In genomic region chr4:124983893-124984526, GRCm38 (mm10) we compare ENCODE assay signal across 10 mouse cellular contexts. TPM values are rescaled to one million over a fixed set of nuclear protein-coding genes. Genes with fewer than 3 reads are reported as not detected.
DNase-seq lines count a peak whose midpoint lies in the region; ATAC-seq and TF ChIP-seq lines count a peak whose summit lies in the region.
"Had no signal": no experiment of that assay in that cellular context is flagged by ENCODE, and none has a peak within 500 bp of the region (broad histone marks: within the 10 kb centered on the region; RNA-seq: fewer than 3 reads in every experiment).

No protein-coding gene starts in this region.

- DNase-seq in cerebellum, postnatal 10 days = peak; percentile 39 to 54
- no peak for DNase-seq in cerebellum, adult 2 months
- DNase-seq in lung, postnatal 36 days = peak; percentile 20
- DNase-seq in lung, postnatal 4 days = no peak
- peak; percentile 49 for DNase-seq in c-Kit-positive CD71-negative TER-119-negative erythroid progenitor cells, embryonic 14.5 days (ENCODE audit: low read depth)
- peak; percentile 65 for DNase-seq in testis, postnatal 10 days (ENCODE audit: low spot score)
- no peak for DNase-seq in layer of hippocampus, adult 9-11 months

- no peak overlapping the region for H3K27ac ChIP-seq in cerebellum, adult 2 months (ENCODE audit: insufficient read depth, low read length)
- H3K27ac ChIP-seq: embryonic facial prominence, embryonic 12.5 days; heart, embryonic 10.5 days had no signal

- peaks cover 7% of the 10 kb centered on the region; the same call in 1 of the 2 replicates for H3K27me3 ChIP-seq in cerebellum, adult 2 months (ENCODE audit: control insufficient read depth, insufficient read depth, low read length)

- no peak for ATAC-seq in erythroblast, adult 5-6 weeks (replicated peaks; ENCODE audit: low FRiP score, poor library complexity, severe bottlenecking)

- peaks cover 4% of the 10 kb centered on the region; the same call in 1 of the 2 replicates for H3K4me1 ChIP-seq in cerebellum, adult 2 months (ENCODE audit: control insufficient read depth, insufficient read depth, low read length)

- no peak for TF ChIP-seq POLR2A in cerebellum, adult 2 months (IDR thresholded peaks at IDR 0.05; ENCODE audit: borderline replicate concordance, insufficient read depth, low read length)

- WGBS in cerebellum, adult 2 months = 11% methylated on average over 9 of the region's 9 CpGs

- no peak; the same call in 1 of the 2 replicates for TF ChIP-seq CTCF in cerebellum, adult 2 months (IDR thresholded peaks at IDR 0.05; ENCODE audit: borderline replicate concordance, insufficient read depth, low read depth, low read length)

- no peak overlapping the region for H3K4me3 ChIP-seq in cerebellum, adult 2 months (replicated peaks; ENCODE audit: insufficient read depth, low read depth, low read length)
- H3K4me3 ChIP-seq: embryonic facial prominence, embryonic 12.5 days; heart, embryonic 10.5 days had no signal

RNA-seq across cellular contexts. Expression of gene Rspo1, which starts 2.2 kb away (rescaled TPM):
- 0.72 and 0.93 TPM in 2 replicates for polyA plus RNA-seq in cerebellum, adult 2 months (2012; rRNA removed)
- total RNA-seq in erythroblast, adult 5-6 weeks (2015; ENCODE audit: low replicate concordance) = 0.58 TPM in 1 of 2 replicates, not detected in the other
- total RNA-seq in erythroblast, adult 5-6 weeks (2017; ENCODE audit: low replicate concordance) = 0.42 TPM in 1 of 2 replicates, not detected in the other

RNA-seq across cellular contexts. Expression of gene Gnl2, which starts 32.4 kb away (rescaled TPM):
- 84.6 and 85.4 TPM in 2 replicates for polyA plus RNA-seq in cerebellum, adult 2 months (2012; rRNA removed)
- 11.1 and 36.6 TPM in 2 replicates for total RNA-seq in erythroblast, adult 5-6 weeks (2015; ENCODE audit: low replicate concordance)
- total RNA-seq in erythroblast, adult 5-6 weeks (2017; ENCODE audit: low replicate concordance) = 27.7 and 30.8 TPM in 2 replicates

RNA-seq across cellular contexts. Expression of gene Cdca8, which starts 44.9 kb away (rescaled TPM):
- polyA plus RNA-seq in cerebellum, adult 2 months (2012; rRNA removed) = 1.2 TPM in 2 replicates
- 50.9 and 62.5 TPM in 2 replicates for total RNA-seq in erythroblast, adult 5-6 weeks (2015; ENCODE audit: low replicate concordance)
- total RNA-seq in erythroblast, adult 5-6 weeks (2017; ENCODE audit: low replicate concordance) = 52.7 and 74.9 TPM in 2 replicates

RNA-seq across cellular contexts. Expression of gene 9930104L06Rik, which starts 47.2 kb away (rescaled TPM):
- polyA plus RNA-seq in cerebellum, adult 2 months (2012; rRNA removed) = 24.0 TPM in 2 replicates
- 0.38 and 0.84 TPM in 2 replicates for total RNA-seq in erythroblast, adult 5-6 weeks (2015; ENCODE audit: low replicate concordance)
- total RNA-seq in erythroblast, adult 5-6 weeks (2017; ENCODE audit: low replicate concordance) = 3.2 and 6.1 TPM in 2 replicates

Comparison
In these comparisons a context has a peak if more than half of its experiments do, and no peak if none do; other contexts are left out.
1. DNase-seq: peak in cerebellum, postnatal 10 days (2 of 2), lung, postnatal 36 days (single experiment), c-Kit-positive CD71-negative TER-119-negative erythroid progenitor cells, embryonic 14.5 days (single experiment) and testis, postnatal 10 days (single experiment); none in cerebellum, adult 2 months (0 of 2), lung, postnatal 4 days (0 of 2) and layer of hippocampus, adult 9-11 months (single experiment).